Mouse (Mus musculus): ENCODE data around the gene Gosr2. TPM values are rescaled to one million over a fixed set of nuclear protein-coding genes. Genes with fewer than 3 reads are reported as not detected.

Gene Gosr2
- polyA plus RNA-seq (2012; fragmentation: generic; extraction: Trizol): 73.9 TPM

DNA sequence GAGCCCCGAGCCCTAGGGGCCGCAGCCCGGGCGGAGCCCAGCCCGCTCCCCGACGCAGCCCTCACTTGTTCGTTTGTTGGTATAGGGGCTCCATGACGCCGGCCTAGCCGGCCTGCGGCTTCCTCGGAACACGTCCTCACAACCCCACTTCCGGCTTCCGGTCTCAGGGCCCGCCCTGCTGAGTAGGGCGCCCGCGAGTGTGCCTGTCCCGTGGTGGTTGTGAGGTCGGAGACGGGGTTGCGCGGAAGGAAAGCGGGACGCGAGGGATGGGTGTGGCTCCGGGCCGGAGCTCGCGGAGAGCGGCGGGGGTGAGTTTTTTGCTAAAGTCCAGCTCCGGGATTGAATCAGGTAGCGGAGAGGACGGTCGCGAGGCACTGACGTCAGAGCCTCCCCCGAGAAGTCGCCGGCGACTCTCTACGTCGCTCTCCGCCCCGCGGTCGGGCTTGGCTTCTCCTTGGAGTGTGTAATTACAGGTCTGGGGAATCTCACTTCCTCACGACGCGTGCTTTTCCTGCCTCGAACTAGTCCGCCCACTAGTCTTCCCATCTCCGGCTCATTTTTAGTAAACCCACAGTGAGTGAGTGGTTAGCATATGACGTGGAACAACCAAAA is at the start of gene Gosr2:
TSS of gene Gosr2 (minus strand) at position 334 of the 612 bp plus-strand sequence.
- Histone ChIP-seq H3K4me2 (ENCODE audit: low read depth) (peak within 1 kb of the TSS; percentile 71), H3K79me2 (ENCODE audit: control insufficient read depth, insufficient read depth) (peaks cover 47% of the 10 kb centered on the region), H3K36me3 (ENCODE audit: control insufficient read depth, insufficient read depth) (peaks cover 4% of the 10 kb centered on the region), H3K4me3 (peak within 1 kb of the TSS; percentile 72), H3ac (ENCODE audit: control insufficient read depth, insufficient read length) (peak within 1 kb of the TSS; percentile 64), H3K27me3 (ENCODE audit: control insufficient read depth, insufficient read depth, insufficient read length) (peaks cover 10% of the 10 kb centered on the region)
- TF ChIP-seq USF1 (IDR thresholded peaks at IDR 0.05; ENCODE audit: low read depth): no peak
- no peak for TF ChIP-seq TCF3 (IDR thresholded peaks at IDR 0.05; ENCODE audit: insufficient read length, low read depth)
- TF ChIP-seq POLR2AphosphoS2 (IDR thresholded peaks at IDR 0.05; ENCODE audit: insufficient read length, low read depth): peak; percentile 67
- peak; percentile 71 for TF ChIP-seq MAX (IDR thresholded peaks at IDR 0.05; ENCODE audit: low read depth)
- TF ChIP-seq POLR2A (IDR thresholded peaks at IDR 0.05; ENCODE audit: insufficient read length, low read depth): peak; percentile 55
- TF ChIP-seq E2F4 (IDR thresholded peaks at IDR 0.05; ENCODE audit: insufficient read depth): no peak
- no peak for TF ChIP-seq MYOD1 (IDR thresholded peaks at IDR 0.05; ENCODE audit: control insufficient read depth in 1 of 3, insufficient read length in 2 of 3, low read depth in 2 of 3)
- TF ChIP-seq CEBPB (IDR thresholded peaks at IDR 0.05; ENCODE audit: insufficient read depth, poor library complexity, severe bottlenecking): no peak

DNA sequence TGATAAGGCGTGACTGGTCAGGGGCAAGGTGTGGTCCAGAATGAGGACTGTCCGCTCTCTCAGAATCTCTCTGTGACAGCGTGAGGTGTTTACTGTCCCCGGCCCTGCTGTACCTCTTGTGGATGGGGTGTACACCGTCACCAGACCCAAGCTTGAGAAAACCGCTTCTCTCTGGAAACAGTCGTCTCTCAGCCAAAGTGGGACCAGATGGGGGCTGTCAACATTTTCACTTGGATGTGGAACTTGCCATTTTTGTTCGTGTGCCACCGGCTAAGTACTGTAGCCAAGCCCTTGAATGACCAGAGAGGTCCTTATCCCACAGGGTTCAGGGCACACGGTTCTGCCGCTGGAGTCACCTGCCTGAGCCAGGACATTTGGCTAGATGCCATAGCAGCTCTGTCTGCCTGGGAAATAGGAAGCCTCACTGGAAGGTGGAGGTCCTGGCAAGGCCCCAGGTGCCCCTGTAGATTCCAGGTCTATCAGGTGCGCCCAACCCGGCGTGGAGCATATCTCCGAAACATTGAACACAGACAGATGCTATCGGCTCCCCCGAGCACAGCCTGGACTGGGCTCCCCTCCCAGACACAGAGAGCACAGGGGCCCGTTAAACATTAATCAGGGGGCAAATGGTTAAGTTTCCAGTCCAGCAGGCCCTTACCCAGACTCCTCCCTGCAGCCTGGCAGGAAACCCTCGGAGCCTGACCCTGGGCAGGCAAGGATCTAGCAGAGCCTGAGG is 37.5 kb upstream of the Gosr2 start:
- TF ChIP-seq MYOD1 (IDR thresholded peaks at IDR 0.05; ENCODE audit: control insufficient read depth in 1 of 3, insufficient read length in 2 of 3, low read depth in 2 of 3): no peak
- no peak for TF ChIP-seq MAX (IDR thresholded peaks at IDR 0.05; ENCODE audit: low read depth)
- TF ChIP-seq REST (IDR thresholded peaks at IDR 0.05; ENCODE audit: insufficient read depth, insufficient read length): no peak
- no peak for TF ChIP-seq E2F4 (IDR thresholded peaks at IDR 0.05; ENCODE audit: insufficient read depth)
- TF ChIP-seq MYOG (IDR thresholded peaks at IDR 0.05; ENCODE audit: control insufficient read depth in 1 of 3, insufficient read depth in 1 of 3, insufficient read length in 2 of 3, low read depth in 2 of 3): no peak
- TF ChIP-seq POLR2AphosphoS2 (IDR thresholded peaks at IDR 0.05; ENCODE audit: insufficient read length, low read depth): no peak
- TF ChIP-seq SRF (IDR thresholded peaks at IDR 0.05; ENCODE audit: control insufficient read depth, insufficient read length, low read depth): no peak
- TF ChIP-seq USF1 (IDR thresholded peaks at IDR 0.05; ENCODE audit: low read depth): no peak
- TF ChIP-seq TCF3 (IDR thresholded peaks at IDR 0.05; ENCODE audit: insufficient read length, low read depth): no peak
- TF ChIP-seq POLR2A (IDR thresholded peaks at IDR 0.05; ENCODE audit: insufficient read length, low read depth): no peak
- TF ChIP-seq CEBPB (IDR thresholded peaks at IDR 0.05; ENCODE audit: insufficient read depth, poor library complexity, severe bottlenecking): no peak
- no peak for TF ChIP-seq TCF12 (IDR thresholded peaks at IDR 0.05; ENCODE audit: insufficient read depth, poor library complexity, severe bottlenecking)

DNA sequence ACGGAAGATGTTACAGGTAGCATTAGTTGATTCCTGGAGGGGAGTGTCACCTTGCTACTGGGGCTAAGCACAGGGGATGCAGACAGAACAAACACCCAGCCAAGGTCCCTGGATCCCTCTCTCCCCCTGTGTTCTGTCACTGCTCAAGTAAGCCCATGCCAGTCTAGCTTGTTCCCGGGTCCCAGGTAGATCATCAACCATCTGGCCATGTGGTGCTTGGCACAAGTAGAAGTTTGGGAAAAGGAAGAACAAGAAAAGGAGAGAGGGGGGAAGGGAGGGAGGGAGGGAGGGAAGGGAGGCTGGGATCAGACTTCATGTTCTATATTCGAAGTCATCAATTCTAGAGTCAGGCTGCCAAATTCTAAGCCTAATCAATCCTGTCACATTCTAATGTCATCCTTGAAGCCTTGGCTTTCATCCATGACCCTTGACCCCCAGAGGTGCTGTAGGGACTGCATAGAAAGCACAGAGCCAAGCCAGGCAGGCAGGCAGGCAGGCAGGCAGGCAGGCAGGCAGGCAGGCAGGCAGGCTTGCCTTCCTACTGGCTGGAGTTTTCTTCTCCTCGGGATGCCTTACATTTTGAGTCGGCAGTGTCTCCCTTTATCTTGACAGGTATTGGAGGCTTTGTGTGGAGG is 36.8 kb upstream of the Gosr2 start:
- TF ChIP-seq E2F4 (IDR thresholded peaks at IDR 0.05; ENCODE audit: insufficient read depth): no peak
- no peak for TF ChIP-seq SRF (IDR thresholded peaks at IDR 0.05; ENCODE audit: control insufficient read depth, insufficient read length, low read depth)
- TF ChIP-seq USF1 (IDR thresholded peaks at IDR 0.05; ENCODE audit: low read depth): no peak
- TF ChIP-seq POLR2AphosphoS2 (IDR thresholded peaks at IDR 0.05; ENCODE audit: insufficient read length, low read depth): no peak

More for the DNA sequence above, 37.5 kb upstream of the Gosr2 start:
- Histone ChIP-seq H3K4me2 (ENCODE audit: low read depth) (no peak overlapping the region), H3K36me3 (ENCODE audit: control insufficient read depth, insufficient read depth) (no peaks in the 10 kb centered on the region), H3K27me3 (ENCODE audit: control insufficient read depth, insufficient read depth, insufficient read length) (peaks cover 80% of the 10 kb centered on the region), H3K4me3 (no peak overlapping the region), H3ac (ENCODE audit: control insufficient read depth, insufficient read length) (no peak overlapping the region), H3K79me2 (ENCODE audit: control insufficient read depth, insufficient read depth) (no peaks in the 10 kb centered on the region)

DNA sequence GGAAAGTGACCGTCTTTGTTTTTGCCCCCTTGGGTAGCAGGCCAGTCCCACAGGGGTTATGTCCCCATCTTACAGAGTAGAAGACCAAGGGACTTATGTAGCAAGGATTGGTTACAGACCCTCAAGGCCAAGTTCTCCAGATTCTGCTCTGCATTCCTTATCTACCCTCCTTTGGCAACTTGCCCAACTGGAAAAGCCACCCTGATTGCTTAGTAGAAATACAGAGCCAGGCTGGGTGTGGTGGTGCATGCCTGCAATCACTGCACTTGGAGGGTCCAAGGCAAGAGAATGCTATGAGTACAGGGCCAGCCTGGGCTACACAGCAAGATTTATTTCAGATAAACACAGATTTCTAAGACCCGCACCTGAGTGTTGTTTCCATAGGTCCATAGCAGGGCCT is 36.3 kb upstream of the Gosr2 start:
- no peak overlapping the region for H3ac ChIP-seq (ENCODE audit: control insufficient read depth, insufficient read length)
- TF ChIP-seq POLR2AphosphoS2 (IDR thresholded peaks at IDR 0.05; ENCODE audit: insufficient read length, low read depth): no peak
- TF ChIP-seq E2F4 (IDR thresholded peaks at IDR 0.05; ENCODE audit: insufficient read depth): no peak
- TF ChIP-seq TCF12 (IDR thresholded peaks at IDR 0.05; ENCODE audit: insufficient read depth, poor library complexity, severe bottlenecking): no peak
- TF ChIP-seq POLR2A (IDR thresholded peaks at IDR 0.05; ENCODE audit: insufficient read length, low read depth): no peak
- TF ChIP-seq REST (IDR thresholded peaks at IDR 0.05; ENCODE audit: insufficient read depth, insufficient read length): no peak
- TF ChIP-seq USF1 (IDR thresholded peaks at IDR 0.05; ENCODE audit: low read depth): no peak
- TF ChIP-seq MYOD1 (IDR thresholded peaks at IDR 0.05; ENCODE audit: control insufficient read depth in 1 of 3, insufficient read length in 2 of 3, low read depth in 2 of 3): no peak
- TF ChIP-seq SRF (IDR thresholded peaks at IDR 0.05; ENCODE audit: control insufficient read depth, insufficient read length, low read depth): no peak
- no peak for TF ChIP-seq MYOG (IDR thresholded peaks at IDR 0.05; ENCODE audit: control insufficient read depth in 1 of 3, insufficient read depth in 1 of 3, insufficient read length in 2 of 3, low read depth in 2 of 3)
- TF ChIP-seq MAX (IDR thresholded peaks at IDR 0.05; ENCODE audit: low read depth): no peak
- no peak for TF ChIP-seq TCF3 (IDR thresholded peaks at IDR 0.05; ENCODE audit: insufficient read length, low read depth)
- no peak for TF ChIP-seq CEBPB (IDR thresholded peaks at IDR 0.05; ENCODE audit: insufficient read depth, poor library complexity, severe bottlenecking)
- no peak overlapping the region for H3K4me3 ChIP-seq
- H3K36me3 ChIP-seq (ENCODE audit: control insufficient read depth, insufficient read depth): no peaks in the 10 kb centered on the region
- no peaks in the 10 kb centered on the region for H3K79me2 ChIP-seq (ENCODE audit: control insufficient read depth, insufficient read depth)
- H3K4me2 ChIP-seq (ENCODE audit: low read depth): no peak overlapping the region
- H3K27me3 ChIP-seq (ENCODE audit: control insufficient read depth, insufficient read depth, insufficient read length): peaks cover 75% of the 10 kb centered on the region

More for the DNA sequence above, 36.8 kb upstream of the Gosr2 start:
- H3K79me2 ChIP-seq (ENCODE audit: control insufficient read depth, insufficient read depth): no peaks in the 10 kb centered on the region
- H3K4me2 ChIP-seq (ENCODE audit: low read depth): no peak overlapping the region
- no peak overlapping the region for H3K4me3 ChIP-seq
- H3ac ChIP-seq (ENCODE audit: control insufficient read depth, insufficient read length): no peak overlapping the region
- H3K27me3 ChIP-seq (ENCODE audit: control insufficient read depth, insufficient read depth, insufficient read length): peaks cover 75% of the 10 kb centered on the region
- H3K36me3 ChIP-seq (ENCODE audit: control insufficient read depth, insufficient read depth): no peaks in the 10 kb centered on the region

Measured in myocyte (in vitro differentiated cells).